In the genomic region with DNA sequence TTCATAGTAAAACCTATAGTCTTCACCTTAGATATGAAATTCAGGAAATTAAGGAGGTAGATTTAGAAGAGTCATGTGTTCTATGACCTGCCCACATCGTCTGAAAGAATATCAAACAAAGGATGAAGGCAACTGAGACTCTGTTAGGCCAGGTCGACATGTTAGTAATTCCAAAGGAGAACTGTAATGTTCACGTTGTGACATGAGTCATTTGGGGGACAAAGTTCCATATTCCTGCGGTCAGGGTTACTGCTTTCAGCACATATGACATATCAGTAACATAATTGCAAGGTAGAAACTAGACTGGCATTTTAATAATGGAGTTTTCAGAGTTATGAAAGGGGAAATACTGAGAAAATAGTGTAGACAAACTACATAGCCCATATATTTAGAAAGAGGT, we compare ENCODE assay signal across 19 mouse cellular contexts.
"Had no signal": no experiment of that assay in that cellular context is flagged by ENCODE, and none has a peak within 500 bp of the region (broad histone marks: within the 10 kb centered on the region; RNA-seq: fewer than 3 reads in every experiment).

No protein-coding gene starts in this region.

- H3K4me3 ChIP-seq: midbrain, embryonic 10.5 days; midbrain, embryonic 12.5 days; myocyte; neural tube, embryonic 13.5 days; neural tube, embryonic 15.5 days had no signal

- H3K36me3 ChIP-seq: midbrain, embryonic 12.5 days; neural tube, embryonic 13.5 days had no signal

- H3K27ac ChIP-seq: midbrain, embryonic 10.5 days; midbrain, embryonic 12.5 days; neural tube, embryonic 13.5 days; neural tube, embryonic 15.5 days had no signal

- H3K9ac ChIP-seq: lung, embryonic 14.5 days; midbrain, embryonic 12.5 days; neural tube, embryonic 13.5 days; neural tube, embryonic 15.5 days had no signal

- H3K9me3 ChIP-seq: midbrain, embryonic 10.5 days; midbrain, embryonic 12.5 days; neural tube, embryonic 13.5 days; neural tube, embryonic 15.5 days had no signal

- DNase-seq: lung, adult 18-20 months; lung, embryonic 14.5 days; lung, postnatal 10 days; lung, postnatal 4 days; midbrain, embryonic 14.5 days; retina, postnatal 1 day; right cerebral cortex, adult 18-20 months; right cerebral cortex, postnatal 25 days; right cerebral cortex, postnatal 4 days; spleen, adult 18-20 months; thymus, adult 2 months; thymus, postnatal 25 days; thymus, postnatal 4 days had no signal

- ATAC-seq: midbrain, embryonic 16.5 days had no signal

- H3K4me2 ChIP-seq: lung, embryonic 14.5 days; midbrain, embryonic 12.5 days; neural tube, embryonic 13.5 days; neural tube, embryonic 15.5 days had no signal

- H3K27me3 ChIP-seq: midbrain, embryonic 12.5 days; neural tube, embryonic 13.5 days; neural tube, embryonic 15.5 days had no signal
